Mouse (Mus musculus): Measurements from ENCODE around the gene Dok1. TPM values are rescaled to one million over a fixed set of nuclear protein-coding genes. Genes with fewer than 3 reads are reported as not detected.
A peak's percentile ranks its signal among the peaks of the same experiment; 100 is the strongest.

Dok1 gene
- polyA plus RNA-seq, 1 experiment from 2014 or later = 14.9 TPM

- Histone ChIP-seq H3K4me1 (peaks cover 36% of the 10 kb centered on the region), H3K9me3 (replicated peaks) (no peaks in the 10 kb centered on the region), H3K27me3 (ENCODE audit: low read depth, poor library complexity, severe bottlenecking) (peaks cover 42% of the 10 kb centered on the region), H3K36me3 (no peaks in the 10 kb centered on the region), H3K27ac (peak overlapping the region; percentile 58), H3K4me3 (peak overlapping the region; percentile 32)
- DNase-seq (ENCODE audit: low spot score) = peak; percentile 94
- 9% methylated on average over 24 of the region's 24 CpGs for WGBS
These were observed 5.3 kb upstream of the Dok1 start for GRCm38 (mm10) chr6:83038496-83039012.

DNA sequence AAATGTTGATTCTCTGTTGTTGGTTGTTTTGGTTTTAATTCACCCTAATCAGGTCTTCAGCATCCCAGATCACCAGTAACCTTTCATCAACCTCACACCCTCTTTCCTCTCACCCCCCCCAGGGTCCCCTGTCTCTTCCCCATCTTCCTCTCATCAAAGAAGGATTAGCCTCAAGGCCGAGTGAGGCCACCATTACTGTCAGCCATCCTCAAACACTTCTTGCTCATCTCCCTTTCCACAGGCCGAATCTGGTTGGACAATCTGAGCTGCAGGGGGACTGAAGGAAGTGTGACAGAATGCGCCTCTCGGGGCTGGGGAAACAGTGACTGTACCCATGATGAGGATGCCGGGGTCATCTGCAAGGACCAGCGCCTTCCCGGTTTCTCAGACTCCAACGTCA, 3.9 kb upstream of the Dok1 start:
- Histone ChIP-seq H3K4me1 (peaks cover 41% of the 10 kb centered on the region), H3K27me3 (ENCODE audit: low read depth, poor library complexity, severe bottlenecking) (peaks cover 49% of the 10 kb centered on the region), H3K9me3 (replicated peaks) (no peaks in the 10 kb centered on the region), H3K4me3 (no peak overlapping the region), H3K36me3 (no peaks in the 10 kb centered on the region), H3K27ac (no peak overlapping the region)
- WGBS = 72% methylated on average over 8 of the region's 8 CpGs
- DNase-seq (ENCODE audit: low spot score) = no peak

DNA sequence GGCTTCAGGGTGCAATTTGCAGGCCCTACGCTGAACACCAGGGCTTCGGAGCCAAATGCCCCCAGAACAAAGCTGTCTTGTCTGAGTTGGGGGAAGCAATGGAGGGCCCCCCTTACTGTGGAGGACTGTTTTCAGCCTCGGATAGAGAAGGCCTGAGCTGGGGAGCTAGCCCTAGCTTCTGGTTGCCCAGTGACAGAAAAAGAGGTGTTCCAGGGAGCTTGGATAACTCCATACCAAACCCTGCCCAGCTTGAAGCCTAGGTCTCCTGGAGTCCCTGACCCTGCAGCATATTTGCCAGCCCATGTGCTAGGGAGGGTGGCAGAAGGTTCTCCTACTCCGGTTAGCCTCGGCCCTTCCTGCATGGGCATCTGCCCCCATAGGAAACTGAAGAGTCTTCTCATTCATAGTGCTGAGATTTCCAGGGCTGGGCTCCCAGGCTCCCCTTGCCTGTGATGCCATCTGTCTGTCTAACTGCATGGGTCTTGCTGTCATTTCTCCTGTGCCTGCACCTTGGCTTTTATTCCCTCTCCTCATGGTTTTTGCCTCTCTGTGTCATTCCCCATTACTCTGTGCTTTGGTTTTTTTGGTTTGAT, 1.3 kb upstream of the Dok1 start:
- Histone ChIP-seq H3K4me3 (peak overlapping the region; percentile 66), H3K4me1 (peaks cover 49% of the 10 kb centered on the region), H3K9me3 (replicated peaks) (no peaks in the 10 kb centered on the region), H3K27ac (peak overlapping the region; percentile 88), H3K36me3 (no peaks in the 10 kb centered on the region), H3K27me3 (ENCODE audit: low read depth, poor library complexity, severe bottlenecking) (peaks cover 72% of the 10 kb centered on the region)
- WGBS = 17% methylated on average over 5 of the region's 5 CpGs
- peak; percentile 38 for DNase-seq (ENCODE audit: low spot score)

DNA sequence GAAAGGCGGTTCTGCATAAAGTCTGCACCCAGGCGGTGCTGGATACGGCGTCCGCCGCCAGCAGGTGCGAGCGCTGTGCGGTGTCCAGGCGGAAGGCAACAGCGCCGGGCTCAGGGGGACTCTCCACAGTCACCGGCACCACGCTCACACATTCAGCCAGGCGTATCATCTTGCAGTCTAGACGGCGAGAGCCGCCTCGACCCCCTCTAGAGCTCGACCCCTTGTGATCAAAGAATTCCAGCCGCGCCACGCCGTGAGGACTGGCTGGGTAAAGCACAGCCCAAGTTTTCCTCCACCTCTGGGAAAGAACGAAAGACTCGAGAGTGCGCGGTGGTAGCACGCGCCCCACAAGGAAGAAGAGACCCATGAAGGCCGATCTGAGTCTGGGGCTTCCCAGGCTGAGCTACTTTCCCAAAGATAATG, 491 bp downstream of the Dok1 start:
- WGBS = under 1% methylated on average over 31 of the region's 31 CpGs
- Histone ChIP-seq H3K4me1 (peaks cover 43% of the 10 kb centered on the region), H3K27me3 (ENCODE audit: low read depth, poor library complexity, severe bottlenecking) (peaks cover 83% of the 10 kb centered on the region), H3K9me3 (replicated peaks) (no peaks in the 10 kb centered on the region), H3K27ac (peak overlapping the region; percentile 88), H3K4me3 (peak overlapping the region; percentile 66), H3K36me3 (no peaks in the 10 kb centered on the region)
- peak; percentile 74 for DNase-seq (ENCODE audit: low spot score)

GRCm38 (mm10) chr6:83031921-83032590, 1.2 kb downstream of the Dok1 start:
- no peak for DNase-seq (ENCODE audit: low spot score)
- peaks cover 49% of the 10 kb centered on the region for H3K4me1 ChIP-seq
- H3K9me3 ChIP-seq (replicated peaks) = no peaks in the 10 kb centered on the region
- H3K36me3 ChIP-seq = no peaks in the 10 kb centered on the region
- H3K4me3 ChIP-seq = peak overlapping the region; percentile 66
- H3K27me3 ChIP-seq (ENCODE audit: low read depth, poor library complexity, severe bottlenecking) = peaks cover 83% of the 10 kb centered on the region
- 14% methylated on average over 18 of the region's 18 CpGs for WGBS
- peak overlapping the region; percentile 88; the same call in 1 of the 2 replicates for H3K27ac ChIP-seq

- Histone ChIP-seq H3K4me3 (no peak overlapping the region), H3K4me1 (peaks cover 49% of the 10 kb centered on the region), H3K27ac (no peak overlapping the region), H3K27me3 (ENCODE audit: low read depth, poor library complexity, severe bottlenecking) (peaks cover 78% of the 10 kb centered on the region), H3K36me3 (no peaks in the 10 kb centered on the region), H3K9me3 (replicated peaks) (no peaks in the 10 kb centered on the region)
- DNase-seq (ENCODE audit: low spot score) = no peak
- 62% methylated on average over 7 of the region's 7 CpGs for WGBS
These were observed 2.2 kb downstream of the Dok1 start for GRCm38 (mm10) chr6:83031111-83031510.

DNA sequence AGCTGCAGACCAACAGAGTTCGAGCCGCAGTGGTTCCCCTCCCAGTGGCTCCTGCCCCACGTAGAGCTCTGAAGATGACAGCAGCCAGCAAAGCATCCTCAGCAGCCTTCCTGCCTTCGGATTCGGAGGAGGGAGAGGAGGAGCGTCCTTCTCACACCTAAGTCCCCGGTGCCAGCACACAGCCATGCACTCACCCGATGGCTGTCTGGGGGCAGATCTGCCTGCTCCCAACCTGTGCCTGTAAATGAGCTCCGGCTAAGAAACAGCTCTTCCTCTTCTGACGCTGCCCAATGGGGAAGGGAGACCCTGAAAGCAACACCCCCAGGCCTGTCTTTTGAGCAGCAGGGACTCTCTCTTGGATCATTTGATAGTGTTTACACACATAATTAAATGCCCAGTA, 3.5 kb downstream of the Dok1 start:
- Histone ChIP-seq H3K27me3 (ENCODE audit: low read depth, poor library complexity, severe bottlenecking) (peaks cover 64% of the 10 kb centered on the region), H3K4me3 (no peak overlapping the region), H3K36me3 (no peaks in the 10 kb centered on the region), H3K27ac (no peak overlapping the region), H3K9me3 (replicated peaks) (no peaks in the 10 kb centered on the region), H3K4me1 (peaks cover 41% of the 10 kb centered on the region)
- no peak for DNase-seq (ENCODE audit: low spot score)
- WGBS = 16% methylated on average over 10 of the region's 10 CpGs

DNA sequence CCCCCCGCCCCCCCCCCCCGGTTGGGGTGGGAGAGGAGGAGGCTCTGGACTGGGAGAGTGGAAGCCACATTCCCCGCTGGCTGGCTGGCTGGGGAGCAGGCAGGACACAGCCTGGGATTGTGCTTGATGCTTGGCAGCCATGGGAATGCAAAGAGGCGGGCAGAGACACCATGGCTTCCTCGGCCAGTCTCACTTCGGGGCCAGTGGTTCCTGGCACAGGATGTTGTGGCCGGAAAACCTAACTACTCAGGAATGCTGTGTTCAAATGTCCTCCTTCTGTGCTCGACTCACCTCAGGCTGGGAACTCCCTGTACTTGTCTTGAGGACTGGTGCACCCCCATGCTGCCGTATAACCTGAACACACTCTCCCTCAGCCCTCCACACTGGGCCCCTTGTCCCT, 5.6 kb downstream of the Dok1 start:
- H3K27me3 ChIP-seq (ENCODE audit: low read depth, poor library complexity, severe bottlenecking) = peaks cover 59% of the 10 kb centered on the region
- DNase-seq (ENCODE audit: low spot score) = no peak
- WGBS = 54% methylated on average over 7 of the region's 9 CpGs
- peaks cover 28% of the 10 kb centered on the region for H3K4me1 ChIP-seq
- H3K36me3 ChIP-seq = no peaks in the 10 kb centered on the region
- H3K9me3 ChIP-seq (replicated peaks) = no peaks in the 10 kb centered on the region
- no peak overlapping the region for H3K4me3 ChIP-seq
- peak overlapping the region; percentile 43 for H3K27ac ChIP-seq

DNA sequence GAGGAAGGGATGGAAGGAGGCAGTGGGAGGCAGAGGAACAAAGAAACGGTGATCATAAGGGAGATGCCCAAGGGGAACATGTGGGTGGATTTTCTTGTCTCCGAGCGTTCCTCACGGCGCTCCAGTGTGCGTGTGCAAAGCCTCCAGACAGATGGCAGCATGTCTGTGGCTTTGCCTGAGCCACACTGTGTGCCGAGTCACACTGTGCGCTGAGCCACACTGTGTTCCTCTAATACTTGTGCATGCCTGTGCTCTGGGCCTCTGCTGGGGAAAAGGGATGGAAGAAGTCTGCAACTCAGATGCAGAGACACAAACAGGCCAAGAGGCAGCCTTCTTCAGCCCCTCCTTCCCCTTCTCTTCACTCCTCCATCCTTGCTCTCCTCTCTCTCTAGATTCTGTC, 6.0 kb downstream of the Dok1 start:
- Histone ChIP-seq H3K27ac (peak overlapping the region; percentile 43), H3K4me3 (no peak overlapping the region), H3K27me3 (ENCODE audit: low read depth, poor library complexity, severe bottlenecking) (peaks cover 55% of the 10 kb centered on the region), H3K36me3 (no peaks in the 10 kb centered on the region), H3K9me3 (replicated peaks) (no peaks in the 10 kb centered on the region), H3K4me1 (peaks cover 23% of the 10 kb centered on the region)
- WGBS = 84% methylated on average over 8 of the region's 8 CpGs
- no peak for DNase-seq (ENCODE audit: low spot score)

DNA sequence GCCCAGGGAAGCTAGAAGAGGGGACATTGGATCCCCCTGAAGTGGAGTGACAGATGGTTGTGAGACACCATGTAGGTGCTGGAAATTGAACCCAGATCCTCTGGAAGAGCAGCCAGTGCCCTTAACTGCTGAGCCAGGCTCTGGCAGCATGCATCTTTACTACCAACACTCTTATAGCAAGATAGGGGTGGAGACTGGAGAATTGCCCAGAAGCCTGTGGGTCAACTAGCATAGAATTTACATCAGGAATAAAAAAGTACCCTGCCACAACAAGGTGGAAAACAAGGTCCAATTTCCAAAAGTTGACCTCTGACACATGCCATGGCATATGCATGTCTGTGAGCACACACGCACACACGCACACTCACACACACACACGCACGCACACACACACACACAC, 8.1 kb downstream of the Dok1 start:
- Histone ChIP-seq H3K27ac (no peak overlapping the region), H3K9me3 (replicated peaks) (no peaks in the 10 kb centered on the region), H3K27me3 (ENCODE audit: low read depth, poor library complexity, severe bottlenecking) (peaks cover 34% of the 10 kb centered on the region), H3K4me3 (no peak overlapping the region), H3K36me3 (no peaks in the 10 kb centered on the region), H3K4me1 (peaks cover 14% of the 10 kb centered on the region)
- no peak for DNase-seq (ENCODE audit: low spot score)
- 86% methylated on average over 4 of the region's 4 CpGs for WGBS

GRCm38 (mm10) chr6:83024421-83024820, 8.8 kb downstream of the Dok1 start:
- H3K9me3 ChIP-seq (replicated peaks) = no peaks in the 10 kb centered on the region
- H3K27ac ChIP-seq = no peak overlapping the region
- H3K4me3 ChIP-seq = no peak overlapping the region
- DNase-seq (ENCODE audit: low spot score) = no peak
- 78% methylated on average over 4 of the region's 4 CpGs for WGBS
- peaks cover 14% of the 10 kb centered on the region for H3K4me1 ChIP-seq
- no peaks in the 10 kb centered on the region for H3K36me3 ChIP-seq
- H3K27me3 ChIP-seq (ENCODE audit: low read depth, poor library complexity, severe bottlenecking) = peaks cover 26% of the 10 kb centered on the region

DNA sequence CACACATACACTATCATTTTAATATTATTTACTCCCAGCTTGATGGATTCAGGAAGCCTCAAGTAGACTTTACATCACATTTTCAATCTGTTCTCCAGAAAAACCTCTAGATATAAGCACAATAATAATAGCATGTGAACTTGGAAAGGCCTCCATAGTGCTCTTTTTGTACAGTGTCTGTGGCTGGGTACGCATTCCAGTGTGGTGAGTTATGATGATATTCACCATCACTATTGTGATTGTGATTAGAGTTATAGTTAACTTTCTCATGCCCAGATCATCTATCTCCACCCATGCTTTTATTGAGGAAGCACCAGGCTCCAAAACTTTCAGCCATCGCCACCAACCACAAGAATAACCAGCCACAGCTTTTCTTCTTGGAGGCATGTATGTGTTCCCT, 9.5 kb downstream of the Dok1 start:
- Histone ChIP-seq H3K4me1 (peaks cover 14% of the 10 kb centered on the region), H3K36me3 (no peaks in the 10 kb centered on the region), H3K27ac (no peak overlapping the region), H3K9me3 (replicated peaks) (no peaks in the 10 kb centered on the region), H3K4me3 (no peak overlapping the region), H3K27me3 (ENCODE audit: low read depth, poor library complexity, severe bottlenecking) (peaks cover 20% of the 10 kb centered on the region)
- no peak for DNase-seq (ENCODE audit: low spot score)
- WGBS = 98% methylated on average over 2 of the region's 2 CpGs

DNA sequence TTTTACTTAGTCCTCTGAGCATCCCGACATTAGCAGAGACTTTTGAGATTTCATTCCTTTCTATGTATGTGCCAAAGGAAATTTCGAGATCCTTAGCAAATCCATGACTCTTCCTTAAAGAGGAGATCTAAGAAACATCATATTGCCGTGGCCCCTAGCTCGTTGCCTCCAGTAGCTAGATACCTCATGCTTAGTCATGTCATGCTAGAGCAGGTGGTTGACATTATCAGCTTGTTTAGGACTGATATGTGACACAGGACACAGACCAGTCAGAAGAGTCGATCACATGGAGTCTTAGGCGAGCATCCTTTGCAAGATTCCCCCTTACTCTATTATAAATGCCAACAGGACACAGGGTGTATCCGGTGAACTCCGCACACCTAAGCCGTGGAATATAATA, 10.3 kb downstream of the Dok1 start:
- DNase-seq (ENCODE audit: low spot score) = no peak
- Histone ChIP-seq H3K4me1 (peaks cover 13% of the 10 kb centered on the region), H3K27ac (no peak overlapping the region), H3K4me3 (no peak overlapping the region), H3K36me3 (no peaks in the 10 kb centered on the region), H3K27me3 (ENCODE audit: low read depth, poor library complexity, severe bottlenecking) (peaks cover 12% of the 10 kb centered on the region), H3K9me3 (replicated peaks) (no peaks in the 10 kb centered on the region)
- 87% methylated on average over 9 of the region's 9 CpGs for WGBS

Measured in limb, embryonic 10.5 days (tissue).